Mouse (Mus musculus) cerebellum, adult 2 months (tissue): Measurements from ENCODE around the gene Il17rc.

Source experiments
- CTCF ChIP-seq: fragments of 200-500 bp; IDR thresholded peaks from 2 replicates; pipeline ENCODE4 v1.5.1; 2011; ENCODE audit warnings: low read depth, mild to moderate bottlenecking, control low read depth, low read length, moderate library complexity, borderline replicate concordance; ENCODE audit not compliant: insufficient read depth
- POLR2A ChIP-seq: fragments of 200-500 bp; IDR thresholded peaks from 2 replicates; pipeline ENCODE4 v1.6.1; 2011; ENCODE audit warnings: low read length, control low read depth, borderline replicate concordance; ENCODE audit not compliant: insufficient read depth

- TF ChIP-seq POLR2A, result no peak
- TF ChIP-seq CTCF, result no peak
Observed at GRCm38 (mm10) chr6:113451839-113452238, 19.4 kb upstream of the Il17rc start.
